Mouse (Mus musculus) gastrocnemius, adult 8-10 months (tissue): ENCODE data around the gene Olfr923. TPM values are rescaled to one million over a fixed set of nuclear protein-coding genes. Genes with fewer than 3 reads are reported as not detected.
"Not testable (repeated sequence)": the region's sequence is repeated elsewhere in the genome, so short reads cannot be mapped to it uniquely, and the experiment has no call there.

Experiments used
- DNase-seq, 2 experiments: peaks; one replicate each; pipeline ENCODE4 v3.0.0; 2022; ENCODE audit warnings: low spot score in 2 of 2
- total RNA-seq, 4 experiments: library from RNA; stranded (reverse); gene quantifications; 2 replicates each; pipeline ENCODE4 v1.2.4; 2022

The Olfr923 gene
- not detected for total RNA-seq

GRCm38 (mm10) chr9:38826245-38826644 is at the start of gene Olfr923:
TSS of gene Olfr923 (plus strand) at chr9:38826545.
- no peak for DNase-seq

- DNase-seq = no peak
Measured at GRCm38 (mm10) chr9:38792689-38793088, 33.7 kb upstream of the Olfr923 start.

DNA sequence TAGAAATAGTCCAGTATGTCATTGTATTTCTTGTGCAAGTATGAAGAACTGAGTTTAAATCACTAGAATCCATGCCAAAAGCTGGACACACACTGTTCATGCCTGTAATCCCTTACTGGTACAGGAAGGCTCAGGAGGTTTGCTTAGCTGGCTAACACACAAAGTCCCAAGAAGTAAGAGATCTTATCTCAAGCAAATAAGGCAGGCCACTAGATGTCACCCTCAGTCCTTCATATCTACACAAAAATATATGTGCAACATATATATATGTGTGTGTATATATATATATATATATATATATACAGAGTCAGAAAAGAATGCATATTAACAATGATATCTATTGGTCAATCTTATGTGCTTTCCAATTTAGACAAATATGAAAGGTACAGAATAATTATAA is 20.6 kb upstream of the Olfr923 start:
- DNase-seq = no peak

GRCm38 (mm10) chr9:38814314-38814713 is 12.0 kb upstream of the Olfr923 start, which contains the start of gene Olfr922:
TSS of gene Olfr922 (plus strand) at chr9:38814614.
- DNase-seq = no peak

GRCm38 (mm10) chr9:38815458-38815986 is 10.8 kb upstream of the Olfr923 start:
- DNase-seq = no peak

DNA sequence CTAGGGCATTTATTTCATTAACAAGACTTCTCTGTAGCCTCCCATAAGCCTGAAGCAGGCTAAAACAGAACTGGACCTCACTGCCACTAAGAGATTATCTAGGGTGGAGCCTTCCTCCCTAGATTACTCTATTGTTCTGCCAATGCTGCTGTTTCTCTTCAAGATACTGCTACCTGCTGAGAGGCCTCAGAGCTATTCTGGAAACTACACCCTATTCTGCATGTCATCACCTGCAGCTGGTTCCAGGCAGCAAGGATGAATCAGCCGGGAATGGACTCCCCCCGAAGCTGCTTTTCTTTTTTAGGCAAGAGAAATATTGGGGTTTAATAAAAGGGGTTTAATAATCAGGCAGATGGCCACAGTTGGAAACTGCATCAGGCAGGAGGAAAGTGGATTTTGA is 6.7 kb downstream of the Olfr923 start:
- no peak for DNase-seq

- no peak for DNase-seq
Measured at GRCm38 (mm10) chr9:38844149-38844548, 17.8 kb downstream of the Olfr923 start, which contains the start of gene Olfr924. TSS of gene Olfr924 (plus strand) at chr9:38844449.

DNA sequence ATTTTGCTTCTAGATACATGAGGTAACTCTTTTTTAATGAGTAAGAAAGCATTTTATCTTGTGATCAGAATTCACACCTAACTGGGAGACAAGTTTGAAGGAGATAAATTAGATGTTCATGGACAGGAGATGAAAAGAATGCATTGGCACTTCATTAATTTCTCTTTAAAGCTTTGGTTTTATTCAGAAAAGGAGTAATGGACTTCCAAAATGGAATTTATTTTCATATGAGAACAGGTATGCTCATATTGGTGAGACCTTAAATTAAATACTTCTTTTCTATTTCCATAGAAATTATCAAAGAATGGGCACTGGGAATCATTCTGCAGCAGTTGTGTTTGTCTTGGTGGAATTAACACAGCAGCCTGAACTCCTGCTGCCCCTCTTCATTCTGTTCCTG is 28.4 kb downstream of the Olfr923 start, which contains the start of gene Olfr26:
Gene Olfr26, plus strand, starts transcription at position 301 of the 400 bp plus-strand sequence.
- no peak for DNase-seq

DNA sequence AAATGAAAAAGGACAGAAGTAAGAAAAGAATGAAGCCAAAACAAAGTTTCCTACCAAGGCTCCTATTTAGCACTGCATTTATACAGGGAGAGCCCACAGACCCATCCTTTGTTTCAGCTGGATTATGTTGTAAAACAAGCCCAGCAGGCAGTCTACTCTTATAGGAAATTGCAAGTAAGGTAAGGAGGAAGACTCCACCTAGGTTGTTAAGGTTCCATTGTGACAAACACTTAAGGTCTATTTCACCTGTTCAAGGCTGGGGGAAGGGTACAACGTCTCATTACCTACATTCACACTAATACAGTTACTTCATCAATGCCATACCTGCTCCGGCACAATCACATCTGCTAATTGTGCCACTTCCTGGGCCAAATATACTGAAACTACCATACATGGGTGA is 48.5 kb downstream of the Olfr923 start:
- DNase-seq = not testable (repeated sequence)

GRCm38 (mm10) chr9:38876826-38877225 is 50.5 kb downstream of the Olfr923 start, which contains the start of gene Olfr926:
TSS of gene Olfr926 (plus strand) at chr9:38877126.
- DNase-seq = no peak

Other genes with a start within 250 kb of the Olfr923 start
- gene Olfr912, start 246.4 kb upstream of the Olfr923 start, total RNA-seq = not detected
- gene Olfr913, start 233.8 kb upstream of the Olfr923 start, total RNA-seq = not detected
- not detected for gene Olfr914, start 221.4 kb upstream of the Olfr923 start, total RNA-seq
- not detected for gene Olfr916, start 166.7 kb upstream of the Olfr923 start, total RNA-seq
- not detected for gene Olfr917, start 160.7 kb upstream of the Olfr923 start, total RNA-seq
- gene Olfr918, start 151.9 kb upstream of the Olfr923 start, total RNA-seq = not detected
- not detected for gene Olfr919, start 122.9 kb upstream of the Olfr923 start, total RNA-seq
- 10 to 100 TPM; 12.9 to 16.0 (median 14.7) TPM for gene Vwa5a, start 108.3 kb upstream of the Olfr923 start, total RNA-seq
- gene Olfr920, start 74.2 kb upstream of the Olfr923 start, total RNA-seq = under 1 TPM in 3 of 4 experiments, not detected in 1; 0.04 to 0.05 (median 0.05) TPM
- not detected for gene Olfr921, start 53.5 kb upstream of the Olfr923 start, total RNA-seq
- gene Olfr922, start 11.9 kb upstream of the Olfr923 start, total RNA-seq = not detected
- gene Olfr924, start 17.9 kb downstream of the Olfr923 start, total RNA-seq = not detected
- not detected for gene Olfr26, start 28.5 kb downstream of the Olfr923 start, total RNA-seq
- gene Olfr926, start 50.6 kb downstream of the Olfr923 start, total RNA-seq = not detected
- gene Olfr930, start 103.3 kb downstream of the Olfr923 start, total RNA-seq = not detected
- gene Olfr933, start 145.8 kb downstream of the Olfr923 start, total RNA-seq = not detected
- not detected for gene Olfr934, start 161.8 kb downstream of the Olfr923 start, total RNA-seq
- gene Olfr935, start 173.1 kb downstream of the Olfr923 start, total RNA-seq = not detected
- not detected for gene Olfr146, start 196.8 kb downstream of the Olfr923 start, total RNA-seq
- not detected for gene Olfr937, start 238.4 kb downstream of the Olfr923 start, total RNA-seq